Mouse (Mus musculus) embryo, embryonic 10 days (tissue): ENCODE measurements around the gene Cope.

ENCODE experiments used
- DNase-seq: peaks from one replicate; pipeline ENCODE4 v3.0.0-alpha.2; 2015; ENCODE audit warnings: low spot score

The Cope gene

DNA sequence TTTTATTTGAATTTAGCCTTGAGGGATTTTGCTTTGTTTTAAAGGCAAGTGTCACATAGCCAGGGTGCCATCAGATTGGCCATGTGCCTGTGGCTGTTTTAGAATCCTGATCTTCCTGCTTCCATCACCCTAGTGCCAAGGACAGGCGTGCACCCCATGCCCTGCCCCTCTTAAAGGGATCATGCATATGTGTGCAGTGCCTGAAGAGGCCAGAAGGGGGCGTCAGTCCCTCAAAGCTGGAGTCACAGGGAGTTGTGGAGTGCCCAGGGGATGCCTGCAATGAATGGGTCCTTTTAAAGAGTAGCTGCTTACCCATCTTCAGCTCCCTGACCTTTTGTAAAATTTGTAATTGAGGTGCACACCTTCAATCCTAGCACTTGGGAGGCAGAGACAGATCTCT is 7.0 kb downstream of the Cope start:
- DNase-seq: peak; percentile 60

- no peak for DNase-seq
Observed at GRCm38 (mm10) chr8:70313399-70313798, 11.1 kb downstream of the Cope start.

GRCm38 (mm10) chr8:70315624-70316510 is 13.5 kb downstream of the Cope start, which contains the start of gene Cers1:
TSS of gene Cers1 (plus strand) at chr8:70315775.
- peak; percentile 81 for DNase-seq

- DNase-seq: peak; percentile 93
Observed at GRCm38 (mm10) chr8:70316511-70317504, 14.5 kb downstream of the Cope start.

- DNase-seq: no peak
Observed at GRCm38 (mm10) chr8:70317872-70318271, 15.6 kb downstream of the Cope start.

GRCm38 (mm10) chr8:70323716-70324115 is 21.4 kb downstream of the Cope start:
- no peak for DNase-seq

DNA sequence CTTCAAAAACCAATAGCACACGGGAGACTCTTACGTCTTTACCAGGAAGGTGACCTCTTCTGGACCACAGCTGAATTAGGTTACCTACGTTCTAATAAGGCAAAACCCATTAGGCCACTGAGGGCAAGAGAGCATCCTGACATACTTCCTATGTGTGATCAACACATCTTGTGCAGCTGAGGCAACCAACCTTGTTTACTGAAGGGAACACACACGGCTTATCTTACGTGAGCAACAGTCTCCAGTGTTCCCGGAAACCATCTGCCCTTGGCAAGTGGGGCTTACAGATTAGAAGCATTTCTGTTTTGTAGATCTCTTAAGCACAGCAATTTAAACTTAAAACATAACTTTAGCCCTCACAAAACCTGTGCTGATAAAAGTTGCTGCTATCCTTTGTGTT is 25.2 kb downstream of the Cope start:
- no peak for DNase-seq

DNA sequence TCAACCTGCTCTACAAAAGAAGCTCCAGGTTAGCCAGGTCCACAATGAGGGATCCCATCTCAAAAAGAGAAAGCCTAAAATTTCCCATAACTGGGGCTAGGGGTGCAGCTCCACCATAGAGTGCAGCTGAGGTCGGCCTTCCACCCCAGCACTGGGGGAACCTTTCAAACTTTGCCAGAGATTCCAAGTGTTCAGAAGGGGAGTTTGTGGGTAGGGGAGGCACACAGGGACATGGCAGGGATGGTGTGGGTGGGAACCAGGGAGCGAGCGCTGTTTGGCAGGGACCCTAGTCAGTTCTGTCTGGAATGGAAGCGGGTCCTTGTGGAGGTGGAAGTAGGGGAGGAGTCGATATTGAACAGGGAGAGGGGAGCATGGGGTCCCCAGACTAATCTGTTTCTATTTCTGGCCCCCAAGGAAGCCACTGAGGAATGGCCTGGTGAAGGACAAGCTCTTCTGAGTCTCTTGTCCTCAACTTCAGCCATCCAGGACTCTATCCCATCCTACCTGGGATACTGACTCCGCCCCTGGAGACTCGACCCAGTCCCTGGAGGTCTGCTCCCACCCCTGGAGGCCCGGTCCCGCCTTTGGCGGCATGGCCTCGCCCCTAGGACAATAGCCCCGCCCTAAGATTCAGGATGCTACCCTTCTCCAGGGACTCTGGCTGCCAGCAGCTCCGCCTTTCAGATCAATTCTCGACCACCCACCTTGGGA is 27.0 kb downstream of the Cope start, which contains the start of gene Gdf1:
Gene Gdf1, plus strand, starts transcription at position 694 of the 711 bp plus-strand sequence.
- DNase-seq: peak; percentile 76

- peak; percentile 60 for DNase-seq
Observed at GRCm38 (mm10) chr8:70329835-70330740, 27.8 kb downstream of the Cope start.

GRCm38 (mm10) chr8:70330741-70331364 is 28.5 kb downstream of the Cope start:
- peak; percentile 88 for DNase-seq

DNA sequence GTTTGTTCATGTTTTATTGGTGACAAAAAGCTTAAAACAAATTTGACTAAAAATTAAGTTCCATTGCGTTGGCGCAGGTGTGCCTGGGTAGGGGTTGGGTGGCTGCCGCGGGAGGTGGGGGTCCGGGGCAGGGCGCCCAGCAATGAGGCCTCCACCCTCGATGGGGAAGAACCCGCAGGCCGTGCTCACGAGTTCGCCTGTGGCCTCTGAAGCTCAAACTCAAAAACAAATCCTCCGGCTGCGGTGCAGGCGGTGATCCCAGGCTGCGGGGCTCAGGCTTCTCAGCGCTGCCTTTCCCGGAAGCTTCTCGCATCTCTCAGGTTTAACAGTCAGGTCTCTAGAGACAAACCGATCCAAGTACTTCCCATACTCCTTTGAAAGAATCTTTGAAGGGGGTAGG is 29.2 kb downstream of the Cope start:
- no peak for DNase-seq

DNA sequence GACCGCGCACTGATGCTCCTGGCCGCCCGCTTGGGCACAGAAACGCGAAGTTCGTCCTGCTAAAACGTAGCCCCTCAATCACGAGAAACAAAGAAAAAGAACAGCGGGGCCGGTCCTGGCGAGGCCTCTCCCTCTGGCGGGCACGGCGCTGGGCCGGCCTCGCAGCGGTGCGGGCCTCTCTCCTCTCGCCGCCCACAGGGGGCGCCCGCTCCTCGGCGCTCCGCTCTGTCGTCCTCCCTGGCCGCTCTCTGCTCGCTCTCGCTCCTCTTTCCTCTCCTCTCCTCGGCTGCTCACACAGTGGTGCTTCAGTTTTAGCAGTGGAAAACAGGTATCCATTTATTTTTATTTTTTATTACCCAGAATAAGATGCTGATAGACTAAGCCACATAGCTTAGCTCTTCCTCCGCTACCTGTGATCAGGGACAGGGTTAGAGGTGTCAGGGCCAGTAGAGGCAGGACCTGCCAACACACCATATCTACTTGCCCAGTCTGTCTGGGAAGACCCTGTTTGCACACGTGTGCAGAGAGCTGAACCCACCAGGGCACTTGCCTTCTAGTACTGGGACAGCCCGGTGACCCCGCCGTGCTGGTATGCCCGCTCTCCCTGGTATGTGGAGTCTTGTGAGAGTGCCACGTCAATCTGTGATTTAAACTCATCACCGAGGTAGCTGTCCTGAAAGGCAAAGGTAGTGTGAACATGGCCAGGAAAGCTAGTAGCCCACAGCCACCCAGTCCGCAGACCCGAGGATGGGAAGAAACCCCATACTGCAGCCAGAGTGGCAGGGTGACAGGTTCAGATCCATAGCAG is 30.0 kb downstream of the Cope start:
- DNase-seq: peak; percentile 80

DNA sequence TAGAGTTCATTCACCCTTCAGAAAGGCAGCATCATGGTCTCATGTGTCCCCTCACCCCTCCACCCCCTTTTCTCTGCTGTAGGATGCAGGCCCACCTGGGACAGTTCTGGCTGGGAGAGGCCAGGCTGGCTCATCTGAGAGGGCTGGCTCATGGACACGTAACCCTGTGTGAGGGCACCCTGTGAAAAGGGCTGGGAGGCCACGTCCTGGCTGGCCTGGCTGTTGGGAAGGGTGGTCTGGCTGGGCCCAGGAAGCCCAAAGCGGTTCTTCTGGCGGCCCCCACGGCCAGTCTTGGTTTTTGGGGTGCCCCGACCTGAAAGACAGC is 30.5 kb downstream of the Cope start:
- DNase-seq: no peak

DNA sequence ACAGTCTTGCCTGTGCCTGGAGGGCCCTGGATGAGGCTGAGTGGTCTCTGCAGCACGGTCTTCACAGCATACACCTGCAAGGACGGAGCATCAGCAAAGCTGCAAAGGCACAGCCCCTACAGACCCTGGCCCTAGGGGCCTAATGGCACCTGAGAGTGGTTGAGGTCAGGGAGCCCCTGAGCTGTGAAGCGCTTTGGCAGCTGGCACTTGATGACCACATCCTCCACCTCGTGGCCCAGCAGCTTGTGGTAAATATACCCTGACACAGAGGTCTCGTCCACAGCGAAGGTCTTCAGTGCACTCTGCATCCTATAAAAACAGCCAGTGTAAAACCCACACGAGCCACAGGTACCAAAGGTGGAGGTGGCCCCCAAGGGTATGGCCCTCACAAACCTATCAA is 36.6 kb downstream of the Cope start:
- no peak for DNase-seq

DNA sequence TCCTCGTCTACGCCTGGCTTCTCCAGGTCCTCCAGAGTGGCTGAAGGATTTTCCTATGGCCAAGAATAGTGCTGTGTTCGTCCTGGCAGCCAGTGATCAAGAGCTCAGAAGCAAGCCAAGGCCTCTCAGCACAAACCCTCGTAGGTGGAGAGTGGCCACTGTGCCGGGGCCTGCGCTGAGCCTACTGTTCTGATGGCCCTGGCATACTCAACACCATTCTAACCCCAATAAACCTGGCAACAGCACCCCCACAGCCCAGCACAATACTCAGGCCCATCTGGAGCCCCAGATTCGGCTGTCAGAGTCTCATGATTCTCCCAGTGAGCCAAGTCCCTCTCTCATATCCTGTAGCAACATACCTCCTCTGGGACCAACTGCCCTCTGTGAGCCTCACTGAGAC is 38.3 kb downstream of the Cope start:
- DNase-seq: no peak

DNA sequence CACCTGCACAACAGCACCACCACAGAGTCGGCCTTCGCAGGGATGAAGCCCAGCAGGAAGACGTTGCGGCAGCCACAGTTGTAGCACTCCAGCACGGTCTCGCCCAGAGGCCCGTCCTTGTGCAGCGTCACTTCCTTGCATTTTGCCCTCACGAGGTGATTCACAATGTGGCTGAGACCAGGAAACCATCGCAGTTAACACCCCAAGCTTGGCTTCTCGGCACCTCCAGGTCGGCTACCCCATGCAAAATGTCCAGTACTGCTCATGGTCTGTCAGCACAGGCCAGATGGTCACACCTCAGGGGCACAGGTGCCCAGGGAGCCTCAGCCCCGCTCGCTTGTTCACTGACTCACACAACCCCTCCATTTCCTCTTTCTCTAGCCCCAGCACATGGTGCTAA is 39.7 kb downstream of the Cope start:
- no peak for DNase-seq

GRCm38 (mm10) chr8:70343076-70343475 is 40.8 kb downstream of the Cope start:
- DNase-seq: peak; percentile 65

GRCm38 (mm10) chr8:70343696-70344095 is 41.4 kb downstream of the Cope start:
- DNase-seq: peak; percentile 42

DNA sequence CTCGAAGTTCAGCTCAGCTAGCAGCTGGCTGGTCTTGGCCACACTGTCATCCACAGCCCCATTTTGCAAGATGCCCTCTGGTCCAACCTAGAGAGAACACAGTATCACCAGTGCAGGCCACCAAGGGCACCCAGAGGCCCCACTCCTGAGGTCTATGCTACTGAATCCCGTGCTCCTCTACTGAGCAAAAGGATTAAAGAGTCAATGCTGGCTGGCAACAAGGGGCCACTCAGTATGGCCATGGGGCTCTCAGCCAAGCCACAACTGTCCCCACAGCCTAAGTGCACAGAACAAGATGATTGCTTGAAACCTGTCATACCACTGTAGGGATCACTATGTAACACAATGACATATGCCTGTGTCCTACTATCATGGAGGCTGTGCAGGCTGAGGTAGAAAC is 42.0 kb downstream of the Cope start:
- DNase-seq: no peak

DNA sequence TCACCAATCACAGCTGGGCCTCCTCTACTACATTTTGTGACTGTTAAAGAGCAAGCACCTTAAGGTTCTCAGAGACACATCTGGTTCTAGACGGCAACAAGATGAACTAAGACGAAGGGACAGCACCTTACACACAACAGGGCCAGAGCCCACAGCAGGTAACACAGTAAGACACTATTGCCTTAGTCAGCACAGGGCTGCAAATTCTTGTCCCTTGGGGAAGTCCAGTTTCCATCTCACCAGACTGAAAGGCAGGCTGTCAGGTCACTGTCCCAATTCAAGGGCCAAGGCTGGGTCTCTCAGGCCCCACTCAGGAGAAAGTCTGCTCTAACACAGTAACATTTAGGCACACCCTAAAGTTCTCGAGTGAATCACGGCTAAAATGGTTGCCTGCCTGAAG is 45.1 kb downstream of the Cope start:
- DNase-seq: no peak
